Mouse (Mus musculus) adrenal gland, postnatal 4 days (tissue): ENCODE results near the gene Igfbp4. TPM values are rescaled to one million over a fixed set of nuclear protein-coding genes. Genes with fewer than 3 reads are reported as not detected.

ENCODE experiments used
- total RNA-seq, 2 experiments: library from RNA; stranded (reverse); gene quantifications; 2 replicates each; pipeline ENCODE4 v1.2.3; 2021

Gene Igfbp4
- total RNA-seq, 2 experiments from 2014 or later, result 223 to 254 TPM

Other genes starting within 250 kb of the Igfbp4 start
- 100 to 1,000 TPM; 119 to 121 TPM for gene Msl1, start 245.7 kb upstream of the Igfbp4 start, total RNA-seq
- gene Casc3, start 236.3 kb upstream of the Igfbp4 start, total RNA-seq, result 10 to 100 TPM; 45.2 to 54.8 TPM
- 1 to 10 TPM; 2.6 to 3.0 TPM for gene Rapgefl1, start 204.5 kb upstream of the Igfbp4 start, total RNA-seq
- gene Wipf2, start 177.6 kb upstream of the Igfbp4 start, total RNA-seq, result 10 to 100 TPM; 18.4 to 19.7 TPM
- gene Cdc6, start 133.4 kb upstream of the Igfbp4 start, total RNA-seq, result 1 to 10 TPM; 7.5 to 9.1 TPM
- gene Rara, start 113.4 kb upstream of the Igfbp4 start, total RNA-seq, result 10 to 100 TPM; 46.4 to 50.6 TPM
- 1 to 10 TPM in 1 of 2 experiments, under 1 TPM in 1; 0.50 to 1.0 TPM for gene Gjd3, start 58.2 kb upstream of the Igfbp4 start, total RNA-seq
- 100 to 1,000 TPM in 1 of 2 experiments, 10 to 100 TPM in 1; 97.3 to 114 TPM for gene Top2a, start 17.1 kb upstream of the Igfbp4 start, total RNA-seq
- under 1 TPM; 0.31 to 0.51 TPM for gene Tns4, start 48.1 kb downstream of the Igfbp4 start, total RNA-seq
- under 1 TPM; 0.34 to 0.51 TPM for gene Ccr7, start 113.8 kb downstream of the Igfbp4 start, total RNA-seq
- 100 to 1,000 TPM in 1 of 2 experiments, 10 to 100 TPM in 1; 99.6 to 106 TPM for gene Smarce1, start 189.8 kb downstream of the Igfbp4 start, total RNA-seq
- gene Krt222, start 202.8 kb downstream of the Igfbp4 start, total RNA-seq, result 1 to 10 TPM; 1.2 to 1.9 TPM
- gene Krt24, start 244.0 kb downstream of the Igfbp4 start, total RNA-seq, result not detected